Mouse (Mus musculus) adrenal gland, postnatal 10 days (tissue): Measurements from ENCODE around the gene Bicral. TPM values are rescaled to one million over a fixed set of nuclear protein-coding genes. Genes with fewer than 3 reads are reported as not detected.
"Not testable (repeated sequence)": the region's sequence is repeated elsewhere in the genome, so short reads cannot be mapped to it uniquely, and the experiment has no call there.

Source experiments
- DNase-seq: peaks from one replicate; pipeline ENCODE4 v3.0.0; 2021; ENCODE audit warnings: mixed read lengths
- total RNA-seq, 2 experiments: library from RNA; stranded (reverse); gene quantifications; 2 replicates each; pipeline ENCODE4 v1.2.3; 2021

Bicral gene
- total RNA-seq, 2 experiments from 2014 or later: 15.2 to 19.0 TPM

DNA sequence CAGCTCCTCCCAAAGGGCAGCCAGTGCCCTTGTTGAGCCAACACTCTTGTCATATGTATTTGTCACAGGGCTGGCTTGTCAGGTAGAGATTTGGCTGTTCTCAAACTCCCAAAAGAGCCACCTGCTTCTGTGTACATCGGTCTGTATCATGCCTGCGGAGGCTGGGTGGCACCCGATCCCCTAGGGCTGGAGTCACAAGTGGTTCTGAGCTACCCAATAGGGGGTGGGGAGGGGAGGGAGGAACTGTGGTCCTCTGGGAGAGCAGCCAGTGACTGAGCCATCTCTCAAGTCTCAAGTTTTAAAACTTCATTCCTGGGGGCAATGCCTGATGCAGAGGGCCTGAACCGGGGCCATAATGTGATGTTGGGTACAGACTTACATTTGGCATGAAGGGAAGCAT lies 61.5 kb downstream of the Bicral start:
- DNase-seq: no peak

DNA sequence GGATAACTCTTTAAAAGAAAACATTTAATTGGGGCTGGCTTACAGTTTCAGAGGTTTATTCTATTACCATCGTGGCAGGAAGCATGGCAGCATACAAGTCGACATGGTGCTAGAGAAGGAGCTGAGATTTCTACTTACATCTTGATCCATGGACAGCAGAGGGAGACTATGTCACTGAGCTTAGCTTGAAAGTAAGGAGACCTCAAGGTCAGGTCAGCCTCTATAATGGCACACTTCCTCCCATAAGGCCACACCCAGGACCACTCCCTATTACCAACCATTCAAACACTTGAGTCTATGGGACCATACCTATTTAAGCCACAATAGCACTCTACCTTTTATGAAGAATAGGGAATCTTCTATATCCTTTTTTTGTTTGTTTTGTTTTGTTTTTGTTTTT lies 65.3 kb downstream of the Bicral start:
- DNase-seq: no peak

DNA sequence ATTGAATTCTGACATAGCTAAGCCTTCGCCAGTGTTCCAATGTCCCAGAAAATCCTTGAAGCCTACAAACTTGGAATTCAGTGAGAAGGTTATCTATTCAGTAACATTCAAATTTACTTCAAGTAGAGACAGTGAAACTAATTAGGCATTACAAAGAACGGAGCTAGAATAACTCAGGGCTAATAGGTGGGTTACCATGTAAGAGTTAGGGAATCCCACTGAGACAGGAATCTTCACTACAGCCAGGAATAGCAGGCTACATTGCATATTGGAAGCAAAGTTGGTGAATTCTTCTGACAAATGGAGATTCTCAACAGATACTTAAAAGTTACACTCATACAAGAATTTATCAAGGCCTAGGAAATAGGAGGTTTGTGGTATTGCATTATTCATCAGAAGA lies 70.3 kb downstream of the Bicral start:
- not testable (repeated sequence) for DNase-seq

DNA sequence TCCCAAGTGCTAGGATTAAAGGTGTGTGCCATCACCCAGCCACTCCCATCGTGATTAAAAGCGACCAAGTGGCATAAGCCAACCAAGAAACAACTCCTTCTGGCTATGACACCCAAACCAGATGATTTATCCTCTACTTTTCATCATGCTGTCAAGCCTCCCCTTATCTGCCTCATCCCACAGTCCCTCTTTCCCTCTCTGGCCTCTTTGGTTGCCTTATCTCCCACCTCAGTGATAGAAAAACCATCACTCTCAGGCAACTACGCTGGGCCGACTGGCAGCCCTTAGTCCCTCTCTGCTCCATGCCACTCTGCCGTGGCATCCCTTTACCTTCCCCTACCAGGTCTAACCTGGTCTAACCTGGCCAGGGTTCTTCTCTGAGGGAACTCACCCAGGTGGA lies 71.3 kb downstream of the Bicral start:
- DNase-seq: no peak

DNA sequence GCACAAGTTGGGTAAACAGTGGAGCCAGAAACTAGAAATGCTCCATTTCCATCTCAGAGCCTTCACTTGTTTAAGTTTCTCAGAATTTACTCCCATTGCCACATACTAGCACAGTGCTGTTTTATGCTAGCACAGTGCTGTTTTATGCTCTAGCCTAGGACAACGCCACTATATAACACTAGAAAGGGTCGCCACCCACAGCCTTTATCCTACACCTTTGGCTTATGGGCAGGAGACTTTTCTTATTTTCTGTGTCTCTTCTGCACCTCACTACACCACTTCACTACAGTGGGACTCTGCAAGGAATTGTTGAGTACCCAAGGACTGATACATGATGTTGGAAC lies 75.1 kb downstream of the Bicral start:
- no peak for DNase-seq

DNA sequence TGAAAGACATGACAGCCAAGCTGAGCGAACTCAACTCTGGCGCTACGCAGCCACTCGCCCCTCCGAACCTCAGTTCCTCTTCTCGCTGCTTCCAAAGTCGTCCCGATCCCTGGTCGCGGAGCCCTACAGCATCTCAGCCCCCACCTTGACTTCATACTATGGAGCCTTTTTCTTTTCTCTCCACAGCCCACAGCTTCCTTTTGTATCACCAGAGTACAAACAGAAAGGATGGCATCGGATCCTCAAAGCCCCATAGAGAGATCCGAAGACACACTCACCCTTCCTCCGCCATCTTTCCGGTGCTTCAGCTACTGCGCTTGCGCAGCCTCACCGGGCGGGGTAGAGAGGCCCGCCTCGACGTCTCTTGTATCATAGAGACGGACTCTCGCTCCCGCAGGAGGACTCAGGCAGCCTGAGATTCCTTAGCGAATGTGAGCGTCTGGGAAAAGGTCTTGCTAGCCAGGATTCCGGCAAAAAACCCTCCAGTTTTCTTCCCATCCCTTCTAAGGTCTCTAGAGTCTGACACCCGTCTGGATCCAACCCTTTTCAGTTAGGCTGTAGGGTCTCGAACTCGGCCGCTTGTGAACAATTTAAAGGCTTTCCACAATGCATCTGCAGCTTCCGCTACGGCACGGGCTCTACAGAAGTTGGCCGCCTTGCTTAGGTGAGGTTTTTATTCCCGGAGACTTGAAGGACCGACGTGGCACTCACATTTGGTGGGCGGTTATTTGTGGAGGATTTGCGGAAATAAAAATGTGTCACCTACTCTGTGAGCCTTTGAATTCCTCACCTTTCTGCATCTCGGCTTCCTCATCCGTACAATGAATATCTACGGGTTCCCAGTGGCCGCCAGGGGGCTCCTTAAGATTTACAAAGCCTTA lies 75.7 kb downstream of the Bicral start, which contains the start of gene Rpl7l1:
Gene Rpl7l1, minus strand, starts transcription at position 332 of the 881 bp plus-strand sequence.
- peak; percentile 95 for DNase-seq

DNA sequence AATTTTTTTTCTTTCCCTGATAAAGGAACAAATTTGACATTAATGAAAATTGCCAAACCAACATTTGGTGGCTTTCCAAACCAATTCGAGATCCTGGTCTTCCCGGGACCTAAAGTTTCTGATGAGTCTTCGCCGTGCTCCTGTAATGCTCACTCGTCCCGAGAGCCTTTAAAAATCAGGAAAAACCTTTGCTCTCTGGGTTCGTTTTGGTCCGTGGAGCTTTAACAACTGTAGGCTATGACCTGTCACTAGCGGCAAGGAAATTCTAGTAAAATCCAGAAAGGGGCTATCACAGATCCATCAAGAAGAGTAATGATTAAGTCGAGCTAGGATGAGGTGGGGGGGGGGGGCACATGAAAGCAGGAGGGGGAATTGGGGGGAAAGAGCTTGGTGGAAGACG lies 76.4 kb downstream of the Bicral start:
- DNase-seq: no peak

DNA sequence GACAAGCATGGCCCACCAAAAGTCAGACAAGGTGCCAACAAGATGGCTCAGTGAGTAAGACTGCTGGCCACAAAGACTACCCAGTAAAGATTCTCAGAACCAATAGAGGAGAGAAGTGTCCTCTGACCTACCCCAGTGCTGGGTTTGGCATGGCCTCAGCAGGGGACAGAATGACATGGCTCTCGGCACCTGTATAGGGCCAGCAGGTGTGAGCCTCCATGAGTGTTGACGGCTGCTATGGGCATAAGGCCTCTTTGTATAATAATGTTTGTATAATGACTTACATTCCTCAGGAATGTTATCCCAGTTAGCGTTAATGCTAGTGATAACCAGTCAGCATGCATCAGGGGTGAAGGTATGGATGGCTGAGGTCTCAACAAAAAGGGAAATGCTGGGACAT lies 82.2 kb downstream of the Bicral start:
- no peak for DNase-seq

DNA sequence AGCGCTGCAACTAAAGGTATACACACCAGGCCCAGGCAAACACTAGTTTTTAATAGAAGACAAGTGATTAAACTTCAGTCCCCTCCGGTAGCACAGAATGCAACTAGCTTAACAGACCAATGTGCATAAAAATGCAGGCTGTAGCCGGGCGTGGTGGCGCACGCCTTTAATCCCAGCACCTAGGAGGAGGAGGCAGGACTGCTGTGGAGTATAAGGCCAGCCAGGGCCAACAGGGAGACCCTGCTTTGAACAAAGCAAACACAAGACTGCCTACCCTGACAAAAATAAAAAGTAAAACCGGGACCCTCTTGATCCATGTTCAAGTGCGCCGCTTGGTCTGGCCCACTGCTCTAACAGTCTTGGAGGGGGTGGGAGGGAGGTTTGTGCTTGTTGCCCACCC lies 83.2 kb downstream of the Bicral start:
- no peak for DNase-seq

DNA sequence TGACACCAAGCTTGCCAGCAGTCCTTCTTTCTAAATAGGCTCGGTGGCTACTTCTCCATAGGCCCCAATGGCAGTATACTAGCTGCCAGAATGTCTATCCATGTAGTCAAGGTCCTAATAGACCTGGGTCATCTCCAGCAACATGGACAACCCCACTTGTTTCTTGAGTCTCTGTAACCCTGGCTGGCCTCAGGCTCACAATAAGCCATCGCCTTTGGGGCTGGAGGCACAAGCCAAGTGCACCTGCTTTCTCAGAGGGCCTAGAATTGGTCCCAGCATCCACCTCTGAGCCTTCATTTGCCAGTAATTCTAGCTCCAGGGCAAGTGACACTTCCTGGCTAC lies 84.2 kb downstream of the Bicral start:
- no peak for DNase-seq

DNA sequence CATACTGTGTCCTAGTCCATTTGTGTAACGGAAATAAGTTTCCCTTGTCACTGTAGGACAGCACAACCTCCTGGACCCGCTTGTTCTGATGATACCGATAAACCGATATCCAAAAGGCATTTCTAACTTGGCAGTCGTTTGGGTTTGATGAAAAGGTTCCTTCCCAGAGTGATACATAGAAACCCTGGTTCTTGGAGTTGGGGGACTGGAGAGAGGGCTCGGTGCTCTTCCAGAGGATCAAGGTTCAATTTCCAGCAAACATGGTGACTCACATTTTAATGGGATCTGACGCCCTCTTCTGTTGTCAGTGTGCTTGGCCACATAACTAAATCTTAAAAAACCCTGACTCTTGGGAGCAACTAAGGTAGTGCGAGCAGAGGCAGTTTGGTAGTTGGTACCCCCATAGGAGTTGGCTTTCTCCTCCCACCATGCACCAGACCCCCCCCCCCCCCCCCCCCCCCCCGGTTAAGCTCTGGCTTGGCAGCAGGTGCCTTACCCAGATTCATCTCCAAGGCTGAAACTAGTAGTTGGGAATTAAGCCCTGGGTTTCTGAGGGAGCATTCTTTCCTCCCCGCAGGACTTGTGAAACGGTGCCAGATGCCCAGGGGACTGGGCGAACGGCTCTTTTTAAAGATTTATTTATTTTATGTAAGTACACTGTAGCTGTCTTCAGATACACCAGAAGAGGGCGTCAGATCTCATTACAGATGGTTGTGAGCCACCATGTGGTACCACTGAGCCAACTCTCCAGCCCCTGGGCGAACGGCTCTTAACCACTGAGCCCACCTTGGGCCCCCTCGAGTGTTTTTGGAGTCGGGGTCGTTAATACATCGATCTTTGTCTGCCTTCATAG lies 84.8 kb downstream of the Bicral start:
- DNase-seq: peak; percentile 49

DNA sequence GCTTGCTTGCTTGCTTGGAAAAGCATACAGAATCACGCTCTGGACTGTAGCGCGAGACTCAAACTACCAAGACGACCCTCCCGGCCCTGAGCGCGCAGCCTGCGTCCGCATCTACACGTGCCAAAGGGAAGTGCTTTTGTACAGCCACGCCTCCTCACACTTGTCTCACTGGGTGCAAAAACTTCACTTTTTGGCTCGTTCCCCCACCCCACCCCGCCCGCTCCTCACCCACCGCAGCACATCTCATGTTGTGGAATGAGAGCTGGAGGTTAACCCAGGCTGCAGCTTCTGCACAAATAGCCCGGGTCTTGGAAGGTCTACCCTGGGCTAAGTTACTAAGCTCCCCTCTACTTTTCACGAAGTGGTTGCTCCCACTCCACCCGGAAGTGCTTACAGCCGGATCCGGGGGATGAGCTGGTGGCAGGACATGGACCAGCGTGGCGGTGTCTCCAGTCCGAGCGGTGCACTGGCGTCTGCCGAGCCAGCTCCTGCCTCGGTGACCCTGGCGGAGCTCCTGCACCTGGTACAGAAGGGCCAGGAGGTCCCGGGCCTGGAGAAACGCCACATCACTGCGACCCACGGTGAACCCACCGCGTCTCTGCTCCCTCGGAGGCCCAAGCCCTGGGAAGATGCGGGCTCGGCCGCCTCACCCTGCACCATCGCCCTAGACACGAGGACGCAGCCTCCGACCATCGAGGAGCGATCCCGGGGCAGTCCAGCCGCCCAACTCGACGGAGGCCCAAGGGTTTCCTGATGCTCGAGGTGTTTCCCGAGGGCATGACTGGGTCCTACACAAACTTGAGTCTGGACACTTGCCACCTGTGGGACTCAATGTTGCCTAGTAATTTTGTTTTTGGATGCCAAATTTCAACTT lies 85.6 kb downstream of the Bicral start, which contains the start of gene 2310039H08Rik:
Gene 2310039H08Rik, plus strand, starts transcription at position 232 of the 874 bp plus-strand sequence.
- peak; percentile 92 for DNase-seq

DNA sequence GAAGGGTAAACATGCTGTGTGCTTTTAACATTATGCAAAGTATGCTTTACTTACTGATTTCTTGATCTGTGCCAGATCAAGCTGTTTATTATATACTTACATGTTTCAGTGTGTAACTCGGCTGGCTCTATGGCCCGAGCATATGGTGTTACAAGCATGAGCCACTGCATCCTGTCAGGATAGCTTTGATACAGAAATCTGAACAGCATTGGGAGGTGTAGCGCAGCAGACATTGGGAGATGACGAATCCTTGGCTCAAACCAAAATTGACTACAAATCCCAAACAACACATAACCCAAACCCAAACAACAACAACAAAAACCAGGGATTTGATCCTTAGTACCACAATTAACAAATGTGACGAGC lies 86.3 kb downstream of the Bicral start:
- no peak for DNase-seq

DNA sequence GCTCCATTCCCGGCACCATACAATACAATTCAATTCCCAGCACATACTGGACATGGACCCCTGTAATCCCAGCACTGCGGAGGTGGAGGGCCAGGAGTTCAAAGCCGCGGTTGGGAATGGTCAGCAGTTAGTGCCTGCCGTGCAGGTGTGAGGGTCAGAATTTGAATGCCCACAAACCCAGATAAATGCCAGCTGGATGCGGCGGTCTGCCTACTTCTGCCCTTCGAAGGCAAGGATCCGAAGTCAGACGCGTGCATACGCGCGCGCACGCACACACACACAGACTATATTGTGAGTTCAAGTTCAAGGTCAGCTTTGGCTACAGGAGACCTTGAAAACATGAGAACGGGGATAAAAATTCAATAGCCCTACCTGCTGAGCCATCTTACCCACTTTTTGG lies 86.7 kb downstream of the Bicral start:
- no peak for DNase-seq

DNA sequence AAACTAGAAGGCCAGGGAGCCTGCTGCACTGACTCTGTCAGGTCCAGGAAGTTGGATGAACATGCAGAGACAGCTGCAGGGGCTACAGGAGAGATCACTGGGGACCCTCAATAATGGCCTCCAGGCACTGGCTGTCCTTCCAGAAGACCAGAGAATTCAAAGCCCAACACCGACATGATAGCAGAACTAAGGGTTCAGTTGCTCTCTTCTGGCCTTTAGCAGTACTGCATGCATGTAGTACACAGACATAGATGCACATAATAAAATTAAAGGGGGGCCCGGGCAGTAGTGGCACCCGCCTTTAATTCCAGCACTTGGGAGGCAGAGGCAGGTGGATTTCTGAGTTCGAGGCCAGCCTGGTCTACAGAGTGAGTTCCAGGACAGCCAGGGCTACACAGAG lies 87.3 kb downstream of the Bicral start:
- no peak for DNase-seq

DNA sequence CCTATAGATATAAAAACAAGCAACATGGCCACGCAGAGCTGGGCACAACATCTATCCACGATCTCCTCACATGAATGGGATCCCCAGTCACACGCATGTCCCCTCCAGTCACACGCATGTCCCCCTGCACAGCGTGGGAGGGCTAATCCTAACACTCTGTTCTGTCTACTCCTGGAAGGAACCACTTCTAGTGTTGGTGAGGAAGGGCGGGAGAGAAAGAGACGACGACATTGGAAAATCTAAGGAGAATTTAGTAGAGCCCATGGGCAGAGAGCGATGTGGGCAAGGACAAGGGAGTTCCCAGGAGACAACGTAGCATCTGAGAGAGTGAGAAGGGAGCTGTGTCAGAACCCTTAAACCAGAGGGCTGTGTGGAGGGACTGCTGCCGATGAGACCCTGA lies 87.7 kb downstream of the Bicral start:
- DNase-seq: no peak

DNA sequence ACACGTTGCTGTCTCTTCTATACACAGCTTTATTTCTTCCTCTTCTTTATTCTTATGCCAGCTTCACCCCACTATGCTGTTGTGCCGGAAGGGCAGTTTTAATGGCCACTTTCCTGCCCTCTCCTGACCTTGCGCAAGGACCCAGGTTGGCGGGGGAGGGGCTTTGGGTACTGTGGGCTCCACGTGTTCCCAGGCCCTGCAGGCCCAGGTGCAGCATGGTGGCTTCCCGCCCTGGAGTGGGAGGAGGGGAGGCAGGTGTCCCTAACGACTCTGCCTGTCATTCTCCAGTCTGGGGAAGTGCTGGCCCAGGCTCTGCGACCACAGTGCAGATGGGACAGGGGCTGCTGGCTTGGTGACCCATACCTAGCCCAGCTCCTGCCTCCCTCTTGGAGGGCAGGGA lies 90.4 kb downstream of the Bicral start:
- no peak for DNase-seq

DNA sequence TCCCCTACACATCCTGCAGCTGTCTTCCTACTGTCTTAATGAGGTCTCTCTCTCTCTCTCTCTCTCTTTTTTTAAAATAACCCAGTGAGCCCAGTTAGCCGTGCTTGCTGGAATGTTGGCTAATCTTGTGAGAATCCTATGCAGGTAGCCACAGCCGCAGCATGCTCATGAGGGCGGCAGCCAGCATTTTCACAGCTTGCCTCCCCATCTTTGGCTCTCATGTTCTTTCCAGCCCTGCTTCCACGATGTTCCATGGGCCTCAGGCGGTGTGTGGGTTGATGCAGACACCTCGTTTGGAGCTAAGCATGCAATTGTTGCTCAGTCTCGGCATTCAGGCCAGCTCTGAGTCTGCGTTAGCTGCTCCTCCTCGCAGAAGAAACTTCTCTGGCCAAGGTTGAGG lies 93.4 kb downstream of the Bicral start:
- not testable (repeated sequence) for DNase-seq

DNA sequence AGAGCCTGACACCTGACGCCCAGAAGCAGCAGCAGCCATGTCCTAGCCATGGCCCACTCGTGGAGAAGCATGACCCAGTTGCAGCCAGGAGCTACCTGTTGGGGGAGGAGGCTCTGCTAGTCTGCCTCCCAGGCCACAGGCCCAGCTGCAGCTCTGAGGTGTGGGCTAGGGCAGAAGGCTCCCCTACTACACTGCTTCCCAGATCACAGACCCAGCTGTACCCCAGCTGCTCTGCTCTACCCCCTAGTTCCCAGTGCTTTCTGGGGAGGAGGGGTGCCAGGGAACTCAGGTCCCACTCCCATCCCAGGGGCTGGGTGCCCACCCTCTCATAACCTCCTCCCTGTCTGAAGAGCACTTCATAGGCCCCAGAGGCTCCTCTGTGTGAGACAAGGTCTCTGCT lies 94.7 kb downstream of the Bicral start, which contains the start of gene Ptcra:
Gene Ptcra, minus strand, starts transcription at position 169 of the 400 bp plus-strand sequence.
- no peak for DNase-seq

DNA sequence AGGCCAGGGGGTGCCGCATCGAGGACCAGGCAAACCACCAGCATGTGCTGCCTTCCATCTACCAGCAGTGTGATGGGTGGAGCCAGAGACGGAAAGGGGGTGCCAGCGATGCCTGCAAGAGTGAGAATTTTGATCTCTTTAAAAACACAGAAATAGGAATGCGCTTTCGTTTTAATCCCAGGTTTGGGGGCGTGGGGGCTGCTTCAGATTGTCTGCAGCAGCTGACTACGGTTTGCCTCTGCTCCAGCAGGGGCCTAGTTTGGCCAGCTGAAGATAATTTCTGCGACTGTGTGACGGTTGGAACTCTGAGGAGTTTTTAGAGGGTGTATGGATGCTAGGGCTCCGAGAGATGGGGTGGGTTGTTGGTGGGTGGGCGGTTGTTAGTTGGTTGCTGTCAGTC lies 99.5 kb downstream of the Bicral start:
- no peak for DNase-seq

DNA sequence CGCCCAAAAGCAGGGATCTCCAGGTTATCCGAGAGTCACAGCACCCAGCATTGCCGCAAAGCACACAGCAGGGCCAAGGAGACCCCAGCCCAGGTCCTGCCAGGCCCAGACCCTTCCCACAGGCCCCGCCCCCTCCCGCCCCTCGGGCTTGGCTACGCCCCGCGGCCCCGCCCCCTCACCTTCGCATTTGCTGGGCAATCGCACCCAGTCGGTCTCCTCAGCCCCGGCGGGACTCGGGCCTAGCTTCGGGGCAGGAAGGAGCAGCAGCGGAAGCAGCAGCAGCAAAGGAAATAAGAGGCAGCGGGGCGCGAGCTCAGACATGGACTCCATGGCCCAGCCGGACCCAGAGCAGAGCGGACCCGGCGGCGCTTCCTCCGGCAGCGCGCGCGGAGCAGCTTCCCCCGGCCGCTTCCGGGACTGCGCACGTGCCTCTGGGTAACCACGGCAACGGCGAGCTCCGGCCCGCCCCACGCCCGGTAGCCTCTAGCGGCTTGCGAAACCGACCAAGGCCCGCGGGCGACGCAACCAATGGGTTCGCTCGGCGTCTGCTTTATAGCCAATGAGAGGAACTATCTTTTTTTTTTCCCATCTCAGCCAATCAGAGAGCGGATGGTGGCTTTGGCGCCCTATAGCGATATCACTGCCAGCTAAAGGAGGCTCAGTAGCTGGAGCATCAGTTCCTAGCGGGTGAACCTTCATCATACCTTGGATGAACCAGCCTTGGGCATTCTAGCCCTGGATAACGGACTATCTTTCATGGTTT lies 106.3 kb downstream of the Bicral start, which contains the start of gene Cnpy3:
Gene Cnpy3, minus strand, starts transcription at position 421 of the 763 bp plus-strand sequence.
- DNase-seq: peak; percentile 98
